In the genomic region with DNA sequence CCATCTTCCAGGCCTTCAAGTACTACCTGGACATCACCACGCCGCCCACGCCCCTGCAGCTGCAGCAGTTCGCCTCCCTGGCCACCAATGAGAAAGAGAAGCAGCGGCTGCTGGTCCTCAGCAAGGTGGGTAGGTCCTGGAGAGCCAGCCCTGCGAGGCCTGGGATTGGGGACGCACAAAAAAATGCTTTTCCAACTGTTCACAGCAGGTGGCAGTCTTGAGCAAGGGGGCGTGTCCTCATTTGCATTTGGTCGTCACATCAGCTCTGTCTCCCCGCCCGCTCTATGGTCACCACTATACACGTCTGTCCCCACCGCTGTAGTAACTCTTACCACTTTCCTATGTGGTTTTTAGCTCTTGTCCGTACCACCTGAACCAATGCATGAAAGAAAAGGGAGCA, we compare ENCODE assay signal across 8 mouse cellular contexts. TPM values are rescaled to one million over a fixed set of nuclear protein-coding genes. Genes with fewer than 3 reads are reported as not detected.
A peak's percentile ranks its signal among the peaks of the same experiment; 100 is the strongest.
DNase-seq lines count a peak whose midpoint lies in the region; ATAC-seq lines count a peak whose summit lies in the region.

No protein-coding gene starts in this region.

- no peak overlapping the region for H3K9ac ChIP-seq in embryonic facial prominence, embryonic 12.5 days
- peak overlapping the region; percentile 67 for H3K9ac ChIP-seq in heart, embryonic 13.5 days
- peak overlapping the region; percentile 26; the same call in 1 of the 2 replicates for H3K9ac ChIP-seq in kidney, embryonic 15.5 days

- DNase-seq in CD8-positive naive resting alpha-beta T cell, adult 2 months (ENCODE audit: low read depth in 2 of 2, low spot score in 2 of 2), result peak; percentile 62 to 72
- peak; percentile 75 for DNase-seq in WW6 (ENCODE audit: low read depth, low spot score)
- DNase-seq in lung, postnatal 10 days, result peak; percentile 75
- peak; percentile 77 for DNase-seq in retina, embryonic 14.5 days (ENCODE audit: low spot score)
- DNase-seq in urinary bladder, postnatal 4 days (ENCODE audit: low spot score in 2 of 2), result peak; percentile 33 to 70

- peak overlapping the region; percentile 16; the same call in 1 of the 2 replicates for H3K4me3 ChIP-seq in embryonic facial prominence, embryonic 12.5 days
- H3K4me3 ChIP-seq in heart, embryonic 13.5 days, result peak overlapping the region; percentile 46
- H3K4me3 ChIP-seq in kidney, embryonic 15.5 days (replicated peaks), result peak overlapping the region; percentile 34

- 14% methylated on average over 14 of the region's 14 CpGs for WGBS in embryonic facial prominence, embryonic 12.5 days
- 14% methylated on average over 14 of the region's 14 CpGs for WGBS in heart, embryonic 13.5 days
- 12% methylated on average over 14 of the region's 14 CpGs for WGBS in kidney, embryonic 15.5 days

- H3K9me3 ChIP-seq in embryonic facial prominence, embryonic 12.5 days, result no peaks in the 10 kb centered on the region
- H3K9me3 ChIP-seq in heart, embryonic 13.5 days, result no peaks in the 10 kb centered on the region
- H3K9me3 ChIP-seq in kidney, embryonic 15.5 days (replicated peaks), result no peaks in the 10 kb centered on the region

- ATAC-seq in embryonic facial prominence, embryonic 12.5 days (ENCODE audit: insufficient number of reproducible peaks, insufficient read depth, low FRiP score, low TSS enrichment), result no peak
- no peak; the same call in 1 of the 2 replicates for ATAC-seq in heart, embryonic 13.5 days (ENCODE audit: extremely low read depth, insufficient number of reproducible peaks, low FRiP score, low TSS enrichment)
- peak; percentile 56 for ATAC-seq in kidney, embryonic 15.5 days (replicated peaks; ENCODE audit: low FRiP score)

- H3K27me3 ChIP-seq in embryonic facial prominence, embryonic 12.5 days, result 0 out of 2 replicates have a peak, but pooled peaks cover 4% of the 10 kb centered on the region
- H3K27me3 ChIP-seq in heart, embryonic 13.5 days (replicated peaks), result peaks cover 35% of the 10 kb centered on the region
- peaks cover 6% of the 10 kb centered on the region; the same call in 1 of the 2 replicates for H3K27me3 ChIP-seq in kidney, embryonic 15.5 days

- no peaks in the 10 kb centered on the region for H3K4me1 ChIP-seq in embryonic facial prominence, embryonic 12.5 days
- H3K4me1 ChIP-seq in heart, embryonic 13.5 days, result peaks cover 5% of the 10 kb centered on the region
- 0 out of 2 replicates have a peak, but pooled peaks cover 4% of the 10 kb centered on the region for H3K4me1 ChIP-seq in kidney, embryonic 15.5 days

- no peak overlapping the region for H3K27ac ChIP-seq in embryonic facial prominence, embryonic 12.5 days
- no peak overlapping the region for H3K27ac ChIP-seq in heart, embryonic 13.5 days (replicated peaks)
- no peak overlapping the region for H3K27ac ChIP-seq in kidney, embryonic 15.5 days

- peak overlapping the region; percentile 40; the same call in 1 of the 2 replicates for H3K4me2 ChIP-seq in embryonic facial prominence, embryonic 12.5 days (replicated peaks)
- H3K4me2 ChIP-seq in heart, embryonic 13.5 days, result peak overlapping the region; percentile 70
- peak overlapping the region; percentile 60 for H3K4me2 ChIP-seq in kidney, embryonic 15.5 days

- H3K36me3 ChIP-seq in embryonic facial prominence, embryonic 12.5 days, result no peaks in the 10 kb centered on the region
- no peaks in the 10 kb centered on the region for H3K36me3 ChIP-seq in heart, embryonic 13.5 days
- H3K36me3 ChIP-seq in kidney, embryonic 15.5 days, result no peaks in the 10 kb centered on the region

RNA-seq across cellular contexts. Expression of a gene that starts 38.3 kb away (rescaled TPM):
- polyA plus RNA-seq in embryonic facial prominence, embryonic 12.5 days (2016; fragmentation: Nextera tagmentation; extraction: Ambion mirVana), result 100 and 107 TPM in 2 replicates
- 51.0 and 53.0 TPM in 2 replicates for polyA plus RNA-seq in heart, embryonic 13.5 days (2015; fragmentation: Nextera tagmentation; extraction: Ambion mirVana)
- polyA plus RNA-seq in kidney, embryonic 15.5 days (2015; fragmentation: Nextera tagmentation; extraction: Ambion mirVana), result 75.7 and 78.9 TPM in 2 replicates
